Mouse (Mus musculus) lung, postnatal 36 days (tissue): Measurements from ENCODE around the gene Gm20388.

ENCODE experiments used
- DNase-seq: peaks from one replicate; pipeline ENCODE4 v3.0.0; 2022; ENCODE audit warnings: mixed read lengths

Gene Gm20388

GRCm38 (mm10) chr8:120560535-120560934 lies 649.9 kb downstream of the Gm20388 start:
- no peak for DNase-seq

DNA sequence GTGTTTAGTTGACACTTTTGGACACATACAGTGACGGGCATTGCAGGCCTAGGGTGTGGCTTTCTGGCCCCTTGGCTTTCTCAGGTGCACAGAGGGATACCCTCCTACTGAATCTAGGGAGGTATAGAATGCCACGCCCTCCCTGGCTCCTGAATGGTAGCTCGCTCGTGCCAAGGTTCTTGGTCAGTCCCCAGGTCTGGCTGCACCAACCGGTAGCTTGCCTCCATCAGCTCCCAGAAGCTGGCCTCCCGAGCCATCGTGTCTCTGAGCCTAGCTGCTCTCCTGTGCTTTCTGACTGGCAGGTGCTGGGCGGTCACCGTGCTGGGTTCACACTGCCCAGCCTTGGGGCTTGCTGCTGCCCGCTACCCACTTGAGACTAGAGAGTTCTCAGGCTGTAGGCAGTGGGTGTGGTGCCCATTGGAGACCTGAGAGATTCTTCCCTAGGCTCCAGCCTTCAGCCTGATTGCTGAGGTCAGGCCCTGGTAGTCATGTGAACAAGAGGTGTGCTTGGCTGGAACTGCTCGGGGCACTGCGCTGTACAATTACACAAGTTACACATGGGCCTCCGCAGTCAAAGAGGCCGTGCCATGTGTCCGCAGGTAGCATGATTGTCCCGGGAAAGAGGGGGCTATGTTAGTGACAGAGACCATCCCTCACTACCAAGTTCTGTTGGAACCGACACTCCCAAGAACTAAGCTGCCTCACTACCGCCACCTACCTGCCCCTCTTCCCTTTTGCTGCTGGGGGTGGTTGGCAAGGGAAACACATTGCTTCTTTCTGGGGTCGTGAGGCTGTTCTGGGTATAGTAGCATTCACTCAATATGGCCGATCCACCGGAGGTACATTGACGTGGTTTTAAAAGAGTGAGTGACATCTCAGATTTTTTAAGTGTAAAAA lies 651.1 kb downstream of the Gm20388 start:
- peak; percentile 62 for DNase-seq

- no peak for DNase-seq
Measured at GRCm38 (mm10) chr8:120562680-120563347, 652.2 kb downstream of the Gm20388 start.

DNA sequence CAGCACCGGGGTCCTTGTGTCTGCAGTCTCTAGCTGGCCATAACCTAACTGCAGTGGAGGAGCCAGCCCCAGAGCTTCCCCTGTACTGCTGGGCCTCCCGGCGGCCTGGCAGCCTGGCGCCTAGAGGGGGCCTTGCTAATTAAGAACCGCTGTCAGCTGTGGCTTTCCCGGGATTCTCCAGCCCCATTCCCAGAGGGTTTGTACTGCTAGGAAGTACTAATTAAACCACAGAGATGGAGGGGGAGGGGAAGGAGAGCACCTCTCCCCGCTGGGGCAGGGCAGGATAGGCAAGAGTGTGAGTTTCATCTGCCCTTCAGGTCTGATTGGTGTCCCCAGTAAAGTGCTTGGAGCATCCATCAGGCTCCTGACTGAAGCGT lies 652.7 kb downstream of the Gm20388 start:
- DNase-seq: no peak

DNA sequence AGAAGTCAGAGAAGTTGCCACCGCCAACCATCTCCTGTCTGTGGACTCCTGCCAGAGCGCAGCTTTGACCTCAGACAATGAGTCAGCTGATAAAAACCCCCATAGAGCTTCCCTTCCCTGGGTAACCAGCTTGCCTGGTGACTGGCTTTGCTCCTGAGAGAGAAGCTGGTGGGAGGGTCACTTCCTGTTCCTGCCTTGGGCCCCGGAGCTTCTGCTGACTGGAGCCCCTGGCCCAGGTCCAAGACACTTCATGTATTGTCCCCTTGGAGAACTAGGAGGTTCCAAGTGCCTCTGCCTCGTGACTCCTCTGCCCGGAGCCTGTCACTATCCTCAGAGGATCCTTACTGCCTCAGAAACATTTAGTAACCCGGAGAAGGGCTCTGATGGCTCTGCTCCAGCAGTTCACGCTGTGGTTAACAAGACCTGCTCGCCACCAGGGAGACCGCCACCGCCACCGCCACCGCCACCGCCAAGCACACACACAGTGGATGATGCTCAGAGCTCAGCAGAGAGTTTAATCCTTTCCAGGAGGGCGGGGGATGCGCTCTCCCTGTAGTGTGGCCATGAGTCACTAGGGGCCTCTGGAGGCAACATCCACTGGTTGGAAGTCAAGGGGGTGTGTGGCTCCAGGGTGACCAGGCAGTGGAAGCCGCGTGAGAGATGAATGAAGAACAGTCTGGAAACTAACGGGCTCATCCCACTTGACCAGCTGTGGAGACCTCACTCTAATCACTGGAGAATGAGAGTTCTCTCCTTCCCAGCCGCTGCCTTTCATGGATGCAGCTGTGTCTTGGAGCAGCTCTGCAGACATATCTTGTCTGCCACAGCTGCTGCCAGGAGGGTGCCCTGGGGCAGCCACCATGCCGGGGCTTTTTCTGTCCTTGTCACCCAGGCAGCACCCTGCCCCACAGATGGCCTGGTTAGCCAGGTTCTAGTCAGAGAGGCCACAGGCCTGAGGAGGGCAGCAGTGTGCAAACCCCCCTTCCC lies 653.5 kb downstream of the Gm20388 start:
- peak; percentile 97 for DNase-seq

DNA sequence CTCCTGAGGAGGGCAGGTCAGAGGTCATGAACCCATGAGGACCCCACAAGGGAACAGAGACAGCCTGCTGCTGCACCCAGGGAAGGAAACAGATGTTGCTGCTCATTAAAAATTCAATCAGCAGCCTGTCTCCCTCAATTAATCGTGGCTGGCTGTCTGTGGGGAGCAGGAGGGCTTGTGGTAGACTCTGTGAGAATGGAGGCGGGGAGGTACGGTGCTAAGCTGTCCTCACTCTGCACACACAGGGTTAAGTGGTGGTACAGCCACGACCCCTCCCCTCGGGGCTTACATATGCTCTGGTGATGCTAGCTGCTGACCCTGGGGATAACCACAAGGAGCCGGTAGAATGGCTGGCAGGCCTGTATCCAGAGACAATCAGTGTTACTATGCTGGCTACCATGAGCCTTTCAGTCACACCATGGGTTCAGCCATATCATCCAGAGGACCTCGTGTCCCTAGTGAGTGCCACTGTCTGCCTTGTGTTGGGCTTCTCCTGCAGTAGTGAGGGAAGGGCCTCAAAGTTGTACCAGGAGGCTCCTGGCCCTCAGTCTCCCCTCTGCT lies 654.6 kb downstream of the Gm20388 start:
- no peak for DNase-seq

GRCm38 (mm10) chr8:120566681-120567080 lies 656.0 kb downstream of the Gm20388 start:
- DNase-seq: no peak

- DNase-seq: no peak
Measured at GRCm38 (mm10) chr8:120567731-120568130, 657.1 kb downstream of the Gm20388 start.

DNA sequence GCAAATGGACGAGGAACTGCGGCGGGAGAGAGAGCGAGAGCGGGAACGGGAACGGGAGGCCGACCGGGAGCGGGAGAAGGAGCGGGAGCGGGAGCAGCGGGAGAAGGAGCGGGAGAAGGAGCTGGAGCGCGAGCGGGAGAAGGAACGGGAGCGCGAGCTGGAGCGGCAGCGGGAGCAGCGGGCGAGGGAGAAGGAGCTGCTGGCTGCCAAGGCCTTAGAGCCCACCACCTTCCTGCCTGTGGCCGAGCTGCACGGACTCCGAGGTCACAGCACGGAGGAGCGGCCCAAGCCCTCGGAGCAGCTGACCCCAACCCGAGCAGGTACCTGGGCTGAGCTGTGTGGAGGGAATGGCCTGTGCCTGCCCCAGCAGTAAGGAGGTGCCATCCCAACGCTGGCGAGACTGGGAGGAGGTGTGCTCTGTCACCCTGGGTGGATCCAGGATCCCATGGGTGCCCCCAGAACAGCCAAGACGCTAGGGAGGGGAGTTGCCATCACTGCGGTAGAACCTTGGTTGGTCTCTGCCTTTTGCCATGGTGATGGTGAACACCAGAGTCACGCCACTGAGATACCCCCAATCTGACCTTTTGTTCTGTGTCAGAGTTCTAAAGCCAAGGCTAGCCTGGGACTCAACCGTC lies 657.6 kb downstream of the Gm20388 start:
- no peak for DNase-seq

DNA sequence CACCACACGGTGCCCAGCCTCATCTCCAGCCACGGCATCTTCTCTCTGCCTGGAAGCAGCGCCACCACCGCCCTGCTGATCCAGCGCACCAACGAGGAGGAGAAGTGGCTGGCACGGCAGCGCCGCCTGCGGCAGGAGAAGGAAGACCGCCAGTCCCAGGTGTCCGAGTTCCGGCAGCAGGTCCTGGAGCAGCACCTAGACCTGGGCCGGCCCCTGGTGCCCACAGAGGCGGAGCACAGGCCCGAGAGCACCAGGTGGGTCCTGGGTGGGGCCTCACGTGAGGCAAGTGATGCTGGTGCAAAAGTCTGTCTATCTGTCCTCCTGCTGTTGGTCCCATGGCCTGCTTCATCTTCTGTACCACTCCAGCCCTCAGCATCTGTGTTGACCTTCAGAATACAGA lies 658.5 kb downstream of the Gm20388 start:
- no peak for DNase-seq

- peak; percentile 83 for DNase-seq
Measured at GRCm38 (mm10) chr8:120569939-120570715, 659.5 kb downstream of the Gm20388 start.

- DNase-seq: no peak
Measured at GRCm38 (mm10) chr8:120571561-120571960, 660.9 kb downstream of the Gm20388 start.

GRCm38 (mm10) chr8:120572534-120572933 lies 661.9 kb downstream of the Gm20388 start:
- peak; percentile 70 for DNase-seq

DNA sequence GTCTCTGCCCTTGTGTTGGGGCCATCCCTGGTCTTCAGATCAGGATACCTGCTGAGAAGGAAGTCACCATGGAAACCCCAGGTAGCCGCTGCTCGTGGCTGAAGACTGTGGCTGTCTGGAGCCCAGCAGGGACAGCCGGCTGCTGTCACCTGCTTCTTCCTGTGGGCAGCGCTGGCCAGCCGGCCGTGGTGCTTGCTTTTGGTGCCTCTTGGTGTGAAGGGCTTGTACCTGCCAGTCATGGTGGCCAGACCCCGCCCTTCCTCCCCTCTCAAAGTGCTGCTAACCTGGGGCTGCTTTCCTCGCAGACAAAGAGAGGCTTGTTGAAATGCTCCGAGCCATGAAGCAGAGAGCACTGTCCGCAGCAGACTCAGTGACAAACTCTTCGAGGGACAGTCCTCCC lies 663.2 kb downstream of the Gm20388 start:
- DNase-seq: no peak

GRCm38 (mm10) chr8:120574941-120575340 lies 664.3 kb downstream of the Gm20388 start:
- DNase-seq: no peak

- DNase-seq: no peak
Measured at GRCm38 (mm10) chr8:120575801-120576200, 665.2 kb downstream of the Gm20388 start.

GRCm38 (mm10) chr8:120577821-120578220 lies 667.2 kb downstream of the Gm20388 start:
- DNase-seq: no peak

GRCm38 (mm10) chr8:120580336-120581000 lies 669.8 kb downstream of the Gm20388 start:
- no peak for DNase-seq

- DNase-seq: no peak
Measured at GRCm38 (mm10) chr8:120581329-120581728, 670.7 kb downstream of the Gm20388 start.

DNA sequence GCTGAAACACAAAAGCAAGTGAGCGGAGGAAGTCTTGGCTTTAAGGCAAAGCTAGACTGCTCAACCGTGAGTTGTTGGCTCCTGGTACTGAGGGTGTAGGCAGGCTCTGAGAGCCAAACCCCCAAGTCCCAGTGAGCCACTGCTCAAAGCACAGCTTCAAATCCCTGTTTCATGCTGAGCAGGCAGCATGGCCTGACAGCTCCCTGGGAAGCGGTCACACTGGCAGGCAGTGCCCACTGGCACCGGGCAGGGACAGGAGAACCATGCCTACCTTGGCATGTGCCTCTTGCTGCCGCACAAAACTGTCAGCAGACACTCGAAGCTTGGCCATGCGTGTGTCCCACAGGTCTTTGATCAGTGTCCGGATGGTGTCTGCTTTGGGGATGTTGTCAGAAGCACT lies 671.2 kb downstream of the Gm20388 start:
- DNase-seq: no peak

DNA sequence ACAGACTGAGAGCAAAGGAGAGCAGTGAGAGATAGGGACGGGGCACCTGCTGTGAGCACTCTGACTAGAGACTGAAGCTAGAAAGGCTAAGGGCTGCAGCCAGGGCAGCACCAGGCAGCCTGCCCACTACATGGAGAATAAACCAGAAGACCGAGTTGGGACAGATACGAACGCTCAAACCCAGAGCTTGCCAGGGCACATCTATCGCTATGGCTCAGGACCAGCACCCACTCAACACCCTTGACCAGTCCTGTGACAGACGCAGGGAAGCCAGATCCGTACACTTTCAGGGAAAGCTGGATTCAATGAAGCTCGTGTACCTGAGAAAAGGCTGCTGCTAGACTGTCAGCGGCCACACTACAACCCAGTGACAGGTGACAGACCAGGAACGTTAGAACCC lies 674.9 kb downstream of the Gm20388 start:
- DNase-seq: no peak
